Mouse (Mus musculus) yolk sac, embryonic 10.5 days (tissue): ENCODE measurements at regions not wholly inside any gene's neighbourhood (a gene's known extent, or its start where the extent isn't known, plus 50 kb on each side); places are given as distances from the start of the nearest gene placed in this dataset.
"Not testable (repeated sequence)": the region's sequence is repeated elsewhere in the genome, so short reads cannot be mapped to it uniquely, and the experiment has no call there.

Experiments
- DNase-seq: peaks from one replicate; pipeline ENCODE4 v3.0.0-alpha.2; 2017; ENCODE audit warnings: low spot score

DNA sequence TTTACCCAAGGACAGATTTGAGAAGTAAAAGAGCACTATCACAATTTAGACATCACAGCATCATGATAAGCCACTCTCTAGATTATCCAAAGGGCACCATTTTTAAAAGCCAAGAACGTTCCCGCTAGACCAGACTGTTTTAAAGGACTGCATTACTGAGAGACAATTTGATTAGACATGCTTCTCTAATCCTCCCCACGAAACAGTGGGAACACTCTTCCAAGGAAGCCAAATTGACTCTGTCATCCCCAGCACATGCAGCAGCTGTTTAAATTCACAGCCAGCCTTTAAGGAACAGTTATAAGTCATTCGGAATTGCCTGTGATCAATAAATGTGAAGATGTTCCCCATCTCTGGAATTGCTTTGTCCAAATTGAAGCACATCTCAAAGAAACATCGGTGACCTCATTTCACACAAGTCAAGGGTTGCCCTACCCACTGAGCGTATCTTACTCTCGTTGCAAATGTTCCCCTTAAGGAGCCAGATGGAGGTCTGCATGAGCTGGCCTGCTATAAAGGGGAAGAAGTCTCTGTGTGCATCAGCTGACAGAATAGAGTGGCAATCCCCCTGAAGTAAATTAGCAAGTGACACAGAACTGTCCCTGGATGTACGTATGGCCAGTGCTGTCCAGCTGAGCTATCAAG lies 393.2 kb downstream of the Pid1 start:
- no peak for DNase-seq

GRCm38 (mm10) chr1:83964631-83965030 lies 399.3 kb downstream of the Pid1 start:
- not testable (repeated sequence) for DNase-seq

DNA sequence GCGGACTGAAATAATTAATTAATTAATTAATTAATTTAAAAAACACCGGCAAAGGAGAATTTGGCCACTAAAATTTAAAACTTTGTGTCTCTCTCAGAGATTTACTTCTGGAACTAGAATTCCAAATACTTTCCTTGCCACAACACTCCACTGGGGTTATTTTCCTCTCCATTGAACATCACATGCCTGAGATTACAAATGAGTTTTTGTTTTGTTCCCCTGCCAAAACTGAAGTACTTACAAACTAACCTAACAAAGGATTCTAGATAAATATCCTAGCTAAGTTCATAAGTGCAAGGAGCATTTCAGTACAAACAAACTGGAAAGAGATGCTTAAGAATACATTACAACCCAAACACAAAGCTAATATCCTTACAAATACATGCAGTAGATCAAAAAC lies 402.2 kb downstream of the Pid1 start:
- no peak for DNase-seq

DNA sequence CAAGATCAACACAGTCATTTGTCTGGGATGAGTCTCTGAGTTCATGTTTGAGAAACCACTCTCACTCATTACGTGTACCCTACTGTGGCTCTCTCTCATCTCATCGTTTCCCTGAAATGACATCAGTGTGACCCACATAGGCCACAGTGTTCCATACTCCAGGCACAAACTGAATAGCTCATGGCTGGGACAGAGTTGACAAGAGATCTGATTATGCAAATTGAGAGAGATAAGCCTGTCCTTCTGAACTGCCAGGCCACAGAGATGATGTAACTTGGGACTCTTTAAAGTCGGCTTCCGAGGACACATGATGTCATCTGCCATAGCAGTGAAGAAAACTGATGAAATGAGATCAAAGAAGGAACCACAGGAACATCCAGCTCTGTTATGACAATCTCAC lies 404.2 kb downstream of the Pid1 start:
- DNase-seq, result no peak

- DNase-seq, result peak; percentile 8
These were observed 441.1 kb downstream of the Pid1 start for GRCm38 (mm10) chr1:83922900-83923299.

- no peak for DNase-seq
These were observed 448.5 kb downstream of the Pid1 start for GRCm38 (mm10) chr1:83915454-83915853.

- DNase-seq, result peak; percentile 3
These were observed 456.6 kb downstream of the Pid1 start for GRCm38 (mm10) chr1:83907347-83907746.

DNA sequence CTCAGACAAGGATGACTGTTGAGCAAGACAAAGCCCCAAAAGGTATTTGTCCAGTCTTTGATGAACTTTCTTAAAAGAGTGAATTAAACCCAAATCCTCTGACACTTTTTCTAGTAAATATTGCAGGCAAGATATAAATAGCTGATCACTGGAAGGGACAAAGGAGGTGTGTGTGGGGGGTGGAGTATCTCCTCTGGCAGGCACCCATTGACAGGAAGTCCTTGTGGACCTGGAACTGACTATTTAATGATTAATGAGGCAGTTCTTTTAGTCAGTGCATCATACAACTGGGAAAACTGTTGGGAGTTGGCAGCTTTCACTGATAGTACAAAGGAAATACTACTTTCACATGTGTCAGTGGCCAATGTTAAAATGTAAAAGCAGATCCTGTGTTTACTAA lies 457.1 kb downstream of the Pid1 start:
- peak; percentile 44 for DNase-seq

- no peak for DNase-seq
These were observed 463.8 kb downstream of the Pid1 start for GRCm38 (mm10) chr1:83900135-83900534.

- peak; percentile 12 for DNase-seq
These were observed 467.3 kb downstream of the Pid1 start for GRCm38 (mm10) chr1:83896650-83897049.

DNA sequence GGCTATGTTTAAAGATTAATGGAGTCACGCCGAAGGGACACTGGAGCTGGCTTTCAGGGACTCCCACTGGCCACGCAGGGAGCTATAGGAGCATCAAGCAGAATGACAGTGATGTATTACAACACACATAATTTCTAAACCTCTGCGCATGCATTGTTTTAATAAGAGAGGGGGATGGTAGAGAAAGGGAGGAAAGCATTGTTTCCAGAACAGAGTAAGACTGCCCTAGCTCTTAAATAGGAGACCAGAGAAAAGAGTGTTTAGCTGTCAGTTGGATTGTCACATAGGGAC lies 471.1 kb upstream of the Sphkap start:
- DNase-seq, result no peak

DNA sequence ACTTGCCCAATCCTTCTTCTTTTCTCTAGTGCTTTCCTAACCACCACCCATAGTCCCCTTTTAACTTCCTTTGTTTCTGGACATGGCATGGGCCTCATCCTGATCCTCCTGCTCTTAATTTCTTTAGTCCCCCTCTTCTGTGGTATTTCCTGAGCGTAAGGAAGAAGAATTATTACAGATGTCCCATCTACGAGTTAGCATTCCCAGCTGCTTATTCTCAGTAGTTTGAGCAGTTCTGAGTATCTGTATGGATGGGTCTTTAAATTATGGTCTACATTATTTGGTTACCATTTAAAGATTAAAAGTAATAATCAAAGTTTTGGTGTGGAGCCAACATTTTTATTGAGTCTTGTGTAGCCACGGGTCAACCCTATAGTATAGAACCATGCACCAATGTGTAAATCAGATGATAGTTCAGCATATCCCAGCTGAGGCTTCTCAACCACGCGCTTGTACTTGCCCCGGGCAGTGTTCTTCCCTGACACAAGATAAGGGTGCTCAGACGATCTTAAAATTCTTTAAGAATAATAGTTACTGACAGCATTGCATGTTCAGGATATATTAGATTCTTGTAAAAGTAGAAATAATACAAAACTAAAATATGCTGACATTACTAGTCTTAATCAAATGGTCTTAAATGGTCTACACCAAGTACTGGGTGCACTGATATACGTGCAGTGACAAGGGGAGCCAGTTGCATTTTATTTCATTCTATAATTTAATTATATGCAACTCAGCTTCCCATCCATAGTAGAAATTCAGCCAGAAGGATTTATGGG lies 470.5 kb upstream of the Sphkap start:
- DNase-seq, result no peak

GRCm38 (mm10) chr1:83870853-83871567 lies 463.0 kb upstream of the Sphkap start:
- DNase-seq, result peak; percentile 9

- DNase-seq, result no peak
These were observed 461.0 kb upstream of the Sphkap start for GRCm38 (mm10) chr1:83869046-83869445.

- no peak for DNase-seq
These were observed 454.5 kb upstream of the Sphkap start for GRCm38 (mm10) chr1:83862541-83862940.

- no peak for DNase-seq
These were observed 454.1 kb upstream of the Sphkap start for GRCm38 (mm10) chr1:83862128-83862527.

DNA sequence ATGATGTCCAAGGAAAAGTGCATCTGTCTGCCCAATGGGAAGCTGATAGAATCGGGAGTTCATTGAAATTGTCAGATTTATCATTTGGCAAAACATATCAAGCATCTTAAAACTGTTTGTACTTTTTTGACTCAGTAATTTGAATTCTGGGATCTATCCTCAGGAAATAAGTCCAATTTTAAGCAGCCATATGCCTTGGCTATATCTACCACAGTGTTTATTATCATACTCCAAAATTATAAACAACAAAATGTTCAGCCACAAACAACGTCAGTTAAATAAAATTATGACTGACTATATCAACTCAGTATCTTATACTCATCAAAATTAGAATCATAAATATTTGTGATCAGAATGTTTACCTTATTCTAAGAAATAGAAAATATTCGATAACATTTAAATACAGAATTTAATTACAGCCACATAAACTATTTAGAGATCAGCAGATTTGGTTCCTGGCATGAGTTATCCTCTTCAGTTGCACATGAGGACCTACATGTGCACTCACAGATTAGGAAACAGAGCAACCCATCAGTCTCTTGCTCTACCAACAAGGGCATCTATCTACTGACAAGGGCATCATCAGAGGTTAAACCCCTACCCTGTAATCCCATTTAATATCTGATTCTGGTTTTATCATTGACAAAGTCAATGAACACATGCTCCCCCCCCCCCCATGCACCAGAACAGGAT lies 451.9 kb upstream of the Sphkap start:
- no peak for DNase-seq

GRCm38 (mm10) chr1:83853996-83854395 lies 446.0 kb upstream of the Sphkap start:
- no peak for DNase-seq

GRCm38 (mm10) chr1:83851081-83851480 lies 443.1 kb upstream of the Sphkap start:
- no peak for DNase-seq

- DNase-seq, result no peak
These were observed 440.4 kb upstream of the Sphkap start for GRCm38 (mm10) chr1:83848414-83848813.

DNA sequence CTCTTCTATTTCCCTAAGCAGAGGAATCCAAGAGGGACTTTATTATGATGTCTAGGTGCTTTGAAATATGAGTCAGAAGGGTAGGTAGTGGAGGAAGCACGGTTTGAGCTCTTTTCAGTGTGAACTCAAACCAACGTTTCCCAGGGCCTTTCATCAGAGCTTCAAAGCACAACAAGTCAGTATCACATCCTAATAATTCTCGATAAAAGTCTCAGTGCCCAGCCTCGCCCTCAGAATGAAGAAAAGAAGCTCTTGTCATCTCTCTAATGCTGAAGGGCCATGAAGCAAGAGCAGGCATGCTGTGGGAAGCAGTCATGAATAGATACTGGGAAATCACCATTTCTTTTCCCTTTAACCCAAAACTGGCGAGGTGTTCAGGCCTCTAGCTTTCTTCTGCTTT lies 440.0 kb upstream of the Sphkap start:
- DNase-seq, result no peak

DNA sequence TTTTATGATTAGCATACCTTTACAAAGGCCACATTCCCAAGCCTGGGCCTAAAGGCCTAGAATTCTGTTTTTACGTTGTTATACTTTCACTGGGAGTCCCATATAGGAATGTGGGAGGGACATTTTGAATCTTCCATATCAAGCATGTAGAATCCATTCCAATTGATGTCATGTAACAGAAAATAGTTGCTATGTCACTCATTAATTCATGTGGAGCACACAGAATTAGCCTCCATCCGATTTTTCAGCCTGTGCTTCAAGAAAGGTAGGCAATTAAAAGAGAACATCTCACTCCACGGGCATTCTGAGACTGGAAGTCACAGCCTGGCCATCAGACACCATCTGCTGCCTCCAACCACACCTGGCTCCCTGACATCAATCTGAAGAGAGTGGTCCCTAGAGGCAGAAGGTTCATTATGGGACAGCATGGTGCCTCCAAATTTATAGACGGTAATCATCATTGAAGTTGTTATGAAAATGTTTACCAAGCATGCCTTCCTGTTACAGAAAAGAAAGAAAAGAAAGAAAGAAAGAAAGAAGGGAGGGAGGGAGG lies 436.9 kb upstream of the Sphkap start:
- no peak for DNase-seq
